Mouse (Mus musculus) testis, adult 2 months (tissue): ENCODE measurements around the gene Dgki. TPM values are rescaled to one million over a fixed set of nuclear protein-coding genes. Genes with fewer than 3 reads are reported as not detected.

ENCODE experiments used
- H3K27ac ChIP-seq: fragments of 200-500 bp; 2 replicates; pipeline ENCODE4 v1.5.1; 2012; ENCODE audit warnings: low read depth, low read length; ENCODE audit not compliant: control insufficient read depth, insufficient read depth
- H3K27me3 ChIP-seq: fragments of 200-500 bp; 2 replicates; pipeline ENCODE4 v1.6.1; 2012; ENCODE audit warnings: mild to moderate bottlenecking, low read length, moderate library complexity; ENCODE audit not compliant: control insufficient read depth, insufficient read depth
- H3K36me3 ChIP-seq: fragments of 200-500 bp; 2 replicates; pipeline ENCODE4 v1.6.1; 2012; ENCODE audit warnings: mild to moderate bottlenecking, low read length; ENCODE audit not compliant: control insufficient read depth, insufficient read depth
- H3K4me1 ChIP-seq: fragments of 200-500 bp; 2 replicates; pipeline ENCODE4 v1.6.1; 2012; ENCODE audit warnings: low read length; ENCODE audit not compliant: control insufficient read depth, insufficient read depth
- H3K4me3 ChIP-seq: fragments of 200-500 bp; 2 replicates; pipeline ENCODE4 v1.5.1; 2012; ENCODE audit warnings: low read depth, mild to moderate bottlenecking, low read length, moderate library complexity, mixed read lengths; ENCODE audit not compliant: control insufficient read depth
- CTCF ChIP-seq: fragments of 200-500 bp; IDR thresholded peaks from 2 replicates; pipeline ENCODE4 v1.5.1; 2012; ENCODE audit warnings: low read depth, mild to moderate bottlenecking, inconsistent platforms, low read length, moderate library complexity; ENCODE audit not compliant: control insufficient read depth, insufficient read depth, insufficient replicate concordance
- POLR2A ChIP-seq: fragments of 200-500 bp; IDR thresholded peaks from 2 replicates; pipeline ENCODE4 v1.6.1; 2012; ENCODE audit warnings: low read depth, mild to moderate bottlenecking, inconsistent platforms, low read length, moderate library complexity; ENCODE audit not compliant: control insufficient read depth
- polyA plus RNA-seq: library from polyadenylated mRNA; depleted of rRNA; stranded (reverse); fragments of >200 nt; gene quantifications from 2 replicates; pipeline ENCODE4 v1.2.3, GENCODE M21; 2012

Gene Dgki
- polyA plus RNA-seq, 1 experiment = 0.10 TPM

GRCm38 (mm10) chr6:37060114-37060513 is 239.9 kb downstream of the Dgki start:
- Histone ChIP-seq H3K36me3 (no peaks in the 10 kb centered on the region), H3K4me3 (no peak overlapping the region), H3K27ac (no peak overlapping the region), H3K4me1 (no peaks in the 10 kb centered on the region; the same call in 1 of the 2 replicates), H3K27me3 (no peaks in the 10 kb centered on the region)
- TF ChIP-seq POLR2A = no peak
- no peak for TF ChIP-seq CTCF

GRCm38 (mm10) chr6:37057957-37058356 is 242.0 kb downstream of the Dgki start:
- Histone ChIP-seq H3K4me1 (no peaks in the 10 kb centered on the region), H3K4me3 (no peak overlapping the region), H3K27me3 (no peaks in the 10 kb centered on the region), H3K36me3 (no peaks in the 10 kb centered on the region), H3K27ac (no peak overlapping the region)
- TF ChIP-seq CTCF (no peak), POLR2A (no peak)

- no peak for TF ChIP-seq POLR2A
- no peak for TF ChIP-seq CTCF
- Histone ChIP-seq H3K4me1 (no peaks in the 10 kb centered on the region), H3K27me3 (no peaks in the 10 kb centered on the region), H3K4me3 (no peak overlapping the region), H3K36me3 (no peaks in the 10 kb centered on the region), H3K27ac (no peak overlapping the region)
Observed at GRCm38 (mm10) chr6:37057536-37057935, 242.4 kb downstream of the Dgki start.

GRCm38 (mm10) chr6:37055634-37056033 is 244.3 kb downstream of the Dgki start:
- H3K4me3 ChIP-seq = no peak overlapping the region
- H3K27me3 ChIP-seq = no peaks in the 10 kb centered on the region
- TF ChIP-seq POLR2A (no peak), CTCF (no peak)
- no peak overlapping the region for H3K27ac ChIP-seq
- no peaks in the 10 kb centered on the region for H3K4me1 ChIP-seq
- no peaks in the 10 kb centered on the region for H3K36me3 ChIP-seq

GRCm38 (mm10) chr6:37055128-37055527 is 244.9 kb downstream of the Dgki start:
- H3K27ac ChIP-seq = no peak overlapping the region
- no peak overlapping the region for H3K4me3 ChIP-seq
- TF ChIP-seq CTCF (no peak), POLR2A (no peak)

GRCm38 (mm10) chr6:37054435-37055020 is 245.5 kb downstream of the Dgki start:
- TF ChIP-seq CTCF (peak; percentile 44; the same call in 1 of the 2 replicates), POLR2A (no peak)
- H3K36me3 ChIP-seq = no peaks in the 10 kb centered on the region
- no peaks in the 10 kb centered on the region for H3K4me1 ChIP-seq
- H3K27ac ChIP-seq = no peak overlapping the region
- no peak overlapping the region for H3K4me3 ChIP-seq
- no peaks in the 10 kb centered on the region for H3K27me3 ChIP-seq

More at GRCm38 (mm10) chr6:37055128-37055527, 244.9 kb downstream of the Dgki start:
- H3K27me3 ChIP-seq = no peaks in the 10 kb centered on the region
- no peaks in the 10 kb centered on the region for H3K36me3 ChIP-seq
- no peaks in the 10 kb centered on the region for H3K4me1 ChIP-seq

- Histone ChIP-seq H3K4me1 (no peaks in the 10 kb centered on the region), H3K27me3 (no peaks in the 10 kb centered on the region), H3K27ac (no peak overlapping the region), H3K4me3 (no peak overlapping the region), H3K36me3 (no peaks in the 10 kb centered on the region)
- TF ChIP-seq CTCF (no peak), POLR2A (no peak)
Observed at GRCm38 (mm10) chr6:37053411-37053810, 246.6 kb downstream of the Dgki start.
